Mouse (Mus musculus): Measurements from ENCODE around the gene BC035947.
"Not testable (repeated sequence)": the region's sequence is repeated elsewhere in the genome, so short reads cannot be mapped to it uniquely, and the experiment has no call there.

Gene BC035947

GRCm38 (mm10) chr1:78501856-78502255 lies 10.1 kb downstream of the BC035947 start:
- not testable (repeated sequence) for DNase-seq (ENCODE audit: low spot score in 2 of 2)

GRCm38 (mm10) chr1:78501036-78501435 lies 10.9 kb downstream of the BC035947 start:
- no peak for DNase-seq (ENCODE audit: low spot score in 2 of 2)

GRCm38 (mm10) chr1:78490143-78490542 lies 21.8 kb downstream of the BC035947 start:
- DNase-seq (ENCODE audit: low spot score in 2 of 2) = no peak

- peak; percentile 82 to 85 for DNase-seq (ENCODE audit: low spot score in 2 of 2)
Observed at GRCm38 (mm10) chr1:78488752-78489492, 23.0 kb downstream of the BC035947 start, which contains the start of gene Farsb. Farsb (minus strand) TSS chr1:78488897.

GRCm38 (mm10) chr1:78488427-78488751 lies 23.6 kb downstream of the BC035947 start:
- no peak for DNase-seq (ENCODE audit: low spot score in 2 of 2)

GRCm38 (mm10) chr1:78484361-78484760 lies 27.6 kb downstream of the BC035947 start:
- DNase-seq (ENCODE audit: low spot score in 2 of 2) = no peak

- no peak for DNase-seq (ENCODE audit: low spot score in 2 of 2)
Observed at GRCm38 (mm10) chr1:78483430-78483829, 28.5 kb downstream of the BC035947 start.

- DNase-seq (ENCODE audit: low spot score in 2 of 2) = no peak
Observed at GRCm38 (mm10) chr1:78472441-78472840, 39.5 kb downstream of the BC035947 start.

- peak; percentile 12 to 45 for DNase-seq (ENCODE audit: low spot score in 2 of 2)
Observed at GRCm38 (mm10) chr1:78454659-78455058, 57.3 kb downstream of the BC035947 start.

- DNase-seq (ENCODE audit: low spot score in 2 of 2) = no peak
Observed at GRCm38 (mm10) chr1:78453886-78454285, 58.1 kb downstream of the BC035947 start.

GRCm38 (mm10) chr1:78452544-78452943 lies 59.4 kb downstream of the BC035947 start:
- DNase-seq (ENCODE audit: low spot score in 2 of 2) = no peak

- DNase-seq (ENCODE audit: low spot score in 2 of 2) = no peak
Observed at GRCm38 (mm10) chr1:78451070-78451854, 60.7 kb downstream of the BC035947 start.

GRCm38 (mm10) chr1:78448091-78448490 lies 63.9 kb downstream of the BC035947 start:
- no peak for DNase-seq (ENCODE audit: low spot score in 2 of 2)
